Mouse (Mus musculus): Measurements from ENCODE around the gene Ptcd2. TPM values are rescaled to one million over a fixed set of nuclear protein-coding genes. Genes with fewer than 3 reads are reported as not detected.

Gene Ptcd2
- total RNA-seq, 2 experiments from 2014 or later, result 38.3 to 40.1 TPM

GRCm38 (mm10) chr13:99317058-99317457 lies 27.4 kb downstream of the Ptcd2 start:
- intact Hi-C loops (cut with DNase I), result loop anchor here (5.0 kb wide), 1 partner anchor 145 kb away; no protein-coding TSS in a partner anchor
- peak; percentile 73 to 76 for DNase-seq (ENCODE audit: low spot score in 2 of 2)

DNA sequence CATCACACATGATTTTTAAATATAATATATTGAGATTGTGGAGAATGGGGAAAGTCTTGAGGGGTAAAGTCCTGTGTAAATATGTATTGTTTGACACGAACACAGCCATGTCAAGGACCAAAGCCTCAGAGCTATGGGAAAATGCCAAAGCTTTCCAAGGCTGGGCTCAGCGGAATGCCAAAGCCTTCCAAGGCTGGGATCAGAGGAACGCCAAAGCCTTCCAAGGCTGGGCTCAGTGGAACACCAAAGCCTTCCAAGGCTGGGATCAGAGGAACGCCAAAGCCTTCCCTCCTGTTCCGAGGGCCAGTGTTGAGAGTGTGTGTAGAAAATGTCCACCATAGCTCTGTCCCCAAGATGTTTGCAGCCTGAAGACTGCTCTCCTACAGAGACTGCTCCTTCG lies 28.1 kb downstream of the Ptcd2 start:
- intact Hi-C loops (cut with DNase I), result loop anchor here (5.0 kb wide), 1 partner anchor 144 kb away; no protein-coding TSS in a partner anchor

GRCm38 (mm10) chr13:99314657-99315181 lies 29.8 kb downstream of the Ptcd2 start:
- intact Hi-C loops (cut with DNase I), result loop anchor here (5.0 kb wide), 1 partner anchor 142 kb away; no protein-coding TSS in a partner anchor
- no peak for DNase-seq (ENCODE audit: low spot score in 2 of 2)

More for the DNA sequence above, 28.1 kb downstream of the Ptcd2 start:
- no peak for DNase-seq (ENCODE audit: low spot score in 2 of 2)

- no peak for DNase-seq (ENCODE audit: low spot score in 2 of 2)
- intact Hi-C loops (cut with DNase I), result no loop called here
Measured at GRCm38 (mm10) chr13:99314098-99314497, 30.4 kb downstream of the Ptcd2 start.

GRCm38 (mm10) chr13:99308393-99308792 lies 36.1 kb downstream of the Ptcd2 start:
- intact Hi-C loops (cut with DNase I), result no loop called here
- no peak for DNase-seq (ENCODE audit: low spot score in 2 of 2)

DNA sequence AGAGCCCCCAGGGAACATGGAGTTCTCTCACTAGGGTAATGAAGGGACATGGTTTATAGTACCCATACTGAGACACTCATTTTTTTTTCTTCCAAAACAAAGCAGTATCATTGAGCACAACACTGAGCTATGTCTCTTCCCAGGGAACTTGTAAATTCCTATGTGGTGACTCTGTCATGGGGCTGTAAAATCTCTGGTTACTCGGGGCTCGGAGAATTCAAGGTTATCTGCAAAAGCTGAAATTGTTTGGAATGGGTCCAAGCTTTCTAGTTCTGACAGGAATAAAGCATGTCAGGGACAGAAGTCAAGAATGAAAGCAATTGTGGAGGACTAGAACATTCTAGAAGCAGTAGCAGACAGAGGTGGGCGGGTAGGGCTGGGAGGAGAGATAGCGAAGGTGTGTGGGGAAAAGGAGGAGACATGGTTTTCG lies 36.6 kb downstream of the Ptcd2 start:
- no peak for DNase-seq (ENCODE audit: low spot score in 2 of 2)
- intact Hi-C loops (cut with DNase I), result no loop called here

- DNase-seq (ENCODE audit: low spot score in 2 of 2), result no peak
- intact Hi-C loops (cut with DNase I), result no loop called here
Measured at GRCm38 (mm10) chr13:99306164-99306563, 38.3 kb downstream of the Ptcd2 start.

- intact Hi-C loops (cut with DNase I), result no loop called here
- DNase-seq (ENCODE audit: low spot score in 2 of 2), result no peak
Measured at GRCm38 (mm10) chr13:99305186-99305585, 39.3 kb downstream of the Ptcd2 start.

DNA sequence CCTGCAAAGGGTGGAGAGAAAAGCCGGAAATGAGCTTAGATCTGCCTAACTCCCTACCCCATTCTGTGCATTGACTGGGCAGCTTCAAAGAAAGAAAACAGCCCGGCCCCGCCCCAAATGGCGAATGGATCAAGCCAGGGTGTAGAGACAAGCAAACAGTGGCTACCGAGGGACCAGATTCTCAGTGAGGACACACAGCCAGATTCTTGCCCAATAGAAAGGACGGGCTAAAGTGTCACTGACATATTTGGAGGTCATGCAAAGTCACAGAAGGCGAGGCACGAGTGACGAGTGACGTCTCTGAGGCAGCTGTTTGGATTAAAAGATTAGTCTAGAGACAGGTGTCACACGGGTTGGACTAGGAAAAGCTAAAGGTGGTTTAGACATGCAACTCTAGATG lies 40.1 kb downstream of the Ptcd2 start:
- no peak for DNase-seq (ENCODE audit: low spot score in 2 of 2)
- intact Hi-C loops (cut with DNase I), result loop anchor here (5.0 kb wide), 1 partner anchor 157 kb away; no protein-coding TSS in a partner anchor

DNA sequence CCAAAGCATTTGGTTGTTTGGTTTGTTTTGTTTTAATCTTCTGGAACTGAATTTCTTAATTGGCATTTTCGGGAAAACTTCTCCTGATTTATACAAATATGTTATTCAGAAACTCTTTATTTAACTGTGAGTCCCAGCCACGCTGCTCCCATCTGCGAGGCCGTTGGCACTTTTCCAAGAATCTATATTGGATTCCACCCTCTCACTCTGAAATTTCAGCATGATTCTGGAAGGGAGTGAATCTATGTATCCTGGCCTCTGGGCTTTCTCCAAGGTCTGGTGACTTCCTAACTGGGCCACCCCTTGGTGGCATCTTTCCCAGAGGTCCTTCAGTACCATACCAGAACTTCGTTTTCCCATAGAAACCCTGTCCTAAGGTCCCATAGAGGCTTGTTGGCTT lies 40.7 kb downstream of the Ptcd2 start:
- intact Hi-C loops (cut with DNase I), result loop anchor here (5.0 kb wide), 1 partner anchor 157 kb away; no protein-coding TSS in a partner anchor
- DNase-seq (ENCODE audit: low spot score in 2 of 2), result peak; percentile 80 to 86

DNA sequence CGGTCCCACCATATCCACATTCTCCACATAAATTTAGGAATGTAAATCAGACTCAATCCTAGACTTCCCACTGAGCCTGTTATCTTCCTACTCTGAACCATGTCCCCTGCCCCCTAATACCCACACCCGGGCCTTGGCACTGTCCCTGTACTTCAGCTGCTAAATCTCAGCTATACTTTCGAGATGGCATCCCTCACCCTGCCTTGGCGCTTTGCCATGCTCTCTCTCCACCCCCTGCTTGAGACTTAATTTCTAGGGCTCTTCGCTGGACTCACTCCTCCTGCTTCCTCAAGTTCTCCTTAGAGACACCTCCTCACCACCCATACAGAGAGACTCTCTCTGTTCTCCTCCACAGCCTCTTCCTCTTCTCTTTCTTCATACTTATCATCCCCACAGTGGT lies 44.6 kb downstream of the Ptcd2 start:
- no peak for DNase-seq (ENCODE audit: low spot score in 2 of 2)

GRCm38 (mm10) chr13:99294176-99294575 lies 50.3 kb downstream of the Ptcd2 start:
- intact Hi-C loops (cut with DNase I), result no loop called here
- DNase-seq (ENCODE audit: low spot score in 2 of 2), result no peak

More for the DNA sequence above, 44.6 kb downstream of the Ptcd2 start:
- intact Hi-C loops (cut with DNase I), result loop anchor here (5.0 kb wide), 1 partner anchor 153 kb away; no protein-coding TSS in a partner anchor

GRCm38 (mm10) chr13:99290766-99291165 lies 53.7 kb downstream of the Ptcd2 start:
- intact Hi-C loops (cut with DNase I), result no loop called here
- DNase-seq (ENCODE audit: low spot score in 2 of 2), result no peak

DNA sequence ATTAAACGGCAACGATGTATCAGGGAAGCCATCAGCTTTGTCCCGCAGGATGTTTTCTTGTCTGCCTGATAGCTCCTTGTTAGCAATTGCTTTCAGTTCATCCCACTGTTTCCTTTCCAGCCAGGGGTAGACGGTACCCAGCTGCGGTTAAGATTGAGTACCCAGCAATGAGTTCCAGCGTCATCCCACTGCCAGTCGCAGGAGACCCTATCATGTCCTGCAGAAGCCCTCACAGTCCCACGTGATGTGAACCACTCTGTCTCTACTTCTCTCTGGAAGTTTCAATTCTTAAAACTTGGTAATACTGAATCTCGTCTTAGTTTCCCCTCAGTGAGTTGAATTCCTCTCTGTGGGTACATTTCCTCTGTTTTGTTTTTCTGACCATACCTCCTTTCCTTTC lies 56.7 kb downstream of the Ptcd2 start:
- DNase-seq (ENCODE audit: low spot score in 2 of 2), result no peak
- intact Hi-C loops (cut with DNase I), result no loop called here

DNA sequence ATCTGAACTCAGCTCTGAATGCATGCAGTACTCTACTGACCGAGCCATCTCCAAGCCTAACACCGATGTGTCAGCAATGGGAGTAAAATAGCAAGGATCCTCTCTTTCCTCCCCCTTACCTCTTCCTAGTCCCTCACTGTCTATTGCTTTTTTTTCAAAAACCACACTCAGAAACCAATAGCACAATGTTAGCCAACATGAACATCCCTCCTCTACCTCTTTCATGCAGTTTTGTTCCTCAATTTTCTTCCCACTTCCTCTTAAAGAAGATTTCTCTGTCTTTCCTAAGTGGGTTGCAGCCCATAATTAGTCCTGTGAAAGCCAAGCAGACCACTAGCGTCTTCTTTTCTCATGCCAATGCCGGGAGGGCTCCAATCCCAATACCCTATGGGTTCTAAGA lies 57.3 kb downstream of the Ptcd2 start:
- intact Hi-C loops (cut with DNase I), result no loop called here
- DNase-seq (ENCODE audit: low spot score in 2 of 2), result no peak

DNA sequence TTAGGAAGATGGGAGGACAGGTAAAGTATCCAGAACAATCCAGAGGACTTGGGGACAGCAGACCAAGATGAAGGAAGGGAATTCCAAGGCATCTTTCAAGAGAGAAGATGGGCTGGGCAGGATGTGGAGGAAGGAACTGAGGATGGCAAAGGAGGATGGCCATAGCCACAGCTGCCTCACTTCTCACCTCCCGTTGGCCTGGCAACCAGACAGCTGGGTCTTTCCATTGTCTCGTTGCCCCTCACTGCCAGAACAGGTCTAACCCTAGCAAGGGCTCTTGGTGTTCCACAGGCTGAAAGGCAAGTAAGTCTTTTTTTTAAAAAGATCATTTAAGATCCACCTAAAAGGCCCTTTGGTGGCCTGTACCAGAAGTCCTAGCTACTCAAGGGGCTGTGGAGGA lies 59.3 kb downstream of the Ptcd2 start:
- intact Hi-C loops (cut with DNase I), result no loop called here
- no peak for DNase-seq (ENCODE audit: low spot score in 2 of 2)

GRCm38 (mm10) chr13:99284400-99285160 lies 59.9 kb downstream of the Ptcd2 start:
- intact Hi-C loops (cut with DNase I), result no loop called here
- peak; percentile 69 to 85 for DNase-seq (ENCODE audit: low spot score in 2 of 2)

GRCm38 (mm10) chr13:99283916-99284315 lies 60.6 kb downstream of the Ptcd2 start:
- intact Hi-C loops (cut with DNase I), result no loop called here
- no peak for DNase-seq (ENCODE audit: low spot score in 2 of 2)

DNA sequence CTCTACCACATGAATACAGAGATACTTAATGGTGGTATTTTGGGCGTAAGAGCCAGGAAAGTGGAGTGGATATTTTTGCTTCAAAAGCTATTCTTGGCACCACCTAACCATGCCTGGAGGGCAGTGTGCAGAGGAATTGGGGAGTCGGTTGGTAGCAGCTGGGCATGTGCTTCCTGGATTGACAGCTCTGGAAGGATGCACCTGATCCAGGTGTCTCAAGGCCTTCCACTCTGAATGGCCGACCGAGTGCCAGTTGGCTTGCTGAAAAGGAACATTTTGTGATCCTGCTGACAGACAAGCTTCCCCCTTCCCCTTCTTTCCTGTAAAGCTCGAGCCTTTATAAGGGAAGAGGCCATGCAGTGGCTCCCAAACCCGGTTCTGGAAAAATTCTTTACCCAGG lies 61.5 kb downstream of the Ptcd2 start:
- DNase-seq (ENCODE audit: low spot score in 2 of 2), result no peak
- intact Hi-C loops (cut with DNase I), result no loop called here

DNA sequence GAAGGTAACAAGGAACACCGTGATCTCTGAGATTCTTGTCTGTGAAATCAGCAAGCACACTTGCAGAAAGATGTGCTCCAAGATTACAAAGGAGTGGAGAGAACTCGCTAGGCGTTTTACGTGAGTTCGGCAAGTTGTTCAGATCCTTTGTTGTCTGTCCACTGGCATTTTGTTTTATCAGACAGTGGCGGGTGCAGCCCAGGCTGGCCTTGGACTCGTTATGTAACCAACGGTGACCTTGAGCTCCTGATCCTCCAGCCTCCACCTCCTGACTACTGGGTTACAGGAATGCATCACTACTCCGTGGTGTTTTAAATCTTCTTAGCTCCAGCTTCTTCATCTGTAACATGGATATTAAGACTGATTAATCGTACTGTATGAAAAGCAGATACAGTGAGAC lies 65.2 kb downstream of the Ptcd2 start:
- intact Hi-C loops (cut with DNase I), result no loop called here
- no peak for DNase-seq (ENCODE audit: low spot score in 2 of 2)

DNA sequence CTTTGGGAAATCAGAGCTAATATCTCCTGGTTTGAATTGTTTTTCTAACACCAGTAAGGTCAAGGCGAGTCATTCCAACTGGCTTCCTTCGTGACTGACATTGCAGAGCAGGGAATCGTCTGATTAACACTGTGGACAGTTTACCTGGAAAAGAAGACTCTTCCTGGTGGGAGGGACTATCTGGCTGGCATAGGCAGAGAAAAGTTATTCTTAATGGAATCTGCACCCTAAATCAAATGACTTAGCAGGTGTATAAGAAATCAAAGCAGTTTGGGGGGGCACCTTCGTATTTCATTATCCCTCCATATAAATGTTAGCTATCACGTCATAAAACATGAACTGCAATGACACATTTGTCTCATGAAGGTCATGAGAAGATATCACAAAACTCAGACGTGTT lies 66.0 kb downstream of the Ptcd2 start:
- intact Hi-C loops (cut with DNase I), result no loop called here
- DNase-seq (ENCODE audit: low spot score in 2 of 2), result no peak
